Mouse (Mus musculus) limb, embryonic 15.5 days (tissue): Measurements from ENCODE around the gene Trim47. TPM values are rescaled to one million over a fixed set of nuclear protein-coding genes. Genes with fewer than 3 reads are reported as not detected.

Experiments
- ATAC-seq: fragments of 200-750 bp; cut with Nextera tagmentation; 2 replicates; pipeline ENCODE4 v1.8.0; 2017; ENCODE audit warnings: low read depth, moderate TSS enrichment; ENCODE audit not compliant: insufficient number of reproducible peaks, low FRiP score, low TSS enrichment
- H3K27ac ChIP-seq: fragments of 300-500 bp; sonication (generic); 2 replicates; pipeline ENCODE4 v1.5.1; 2015; ENCODE audit warnings: moderate library complexity, mild to moderate bottlenecking, inconsistent platforms
- H3K27me3 ChIP-seq: fragments of 300-500 bp; sonication (generic); 2 replicates; pipeline ENCODE4 v1.6.1; 2015; ENCODE audit warnings: inconsistent platforms
- H3K36me3 ChIP-seq: fragments of 300-500 bp; sonication (generic); 2 replicates; pipeline ENCODE4 v1.6.1; 2015; ENCODE audit warnings: inconsistent platforms
- H3K4me1 ChIP-seq: fragments of 300-500 bp; sonication (generic); 2 replicates; pipeline ENCODE4 v1.6.1; 2015; ENCODE audit warnings: inconsistent platforms
- H3K4me2 ChIP-seq: fragments of 300-500 bp; sonication (generic); 2 replicates; pipeline ENCODE4 v1.6.1; 2015; ENCODE audit warnings: mild to moderate bottlenecking, inconsistent platforms
- H3K4me3 ChIP-seq: fragments of 300-500 bp; sonication (generic); 2 replicates; pipeline ENCODE4 v1.5.1; 2015; ENCODE audit warnings: mild to moderate bottlenecking, inconsistent platforms
- H3K9ac ChIP-seq: fragments of 300-500 bp; sonication (generic); 2 replicates; pipeline ENCODE4 v1.6.1; 2015; ENCODE audit warnings: inconsistent platforms
- H3K9me3 ChIP-seq: fragments of 300-500 bp; sonication (generic); 2 replicates; pipeline ENCODE4 v1.6.1; 2016; ENCODE audit warnings: inconsistent platforms
- WGBS: fragments of 180-500 bp; shearing (Covaris S2); methylation state at CpG from one replicate; pipeline ENCODE4 v1.1.7; 2015; 5-methylcytosine and 5-hydroxymethylcytosine counted together
- polyA plus RNA-seq: library from polyadenylated mRNA; unstranded; fragments of >200 nt; fragmentation: Nextera tagmentation; extraction: Ambion mirVana; gene quantifications from 2 replicates; pipeline ENCODE4 v1.2.1, GENCODE M21; 2015

Gene Trim47
- polyA plus RNA-seq, 1 experiment from 2014 or later = 31.2 TPM

- Histone ChIP-seq H3K9me3 (no peaks in the 10 kb centered on the region), H3K4me2 (0 out of 2 replicates have a peak overlapping the region, but pooled peaks have one; percentile 7), H3K27me3 (peaks cover 34% of the 10 kb centered on the region), H3K4me3 (no peak overlapping the region), H3K4me1 (peaks cover 80% of the 10 kb centered on the region), H3K36me3 (peaks cover 5% of the 10 kb centered on the region; the same call in 1 of the 2 replicates), H3K27ac (peak overlapping the region; percentile 86), H3K9ac (no peak overlapping the region)
- 34% methylated on average over 14 of the region's 14 CpGs for WGBS
- ATAC-seq = peak; percentile 53
Measured at GRCm38 (mm10) chr11:116104006-116104646, 22.9 kb downstream of the Trim47 start.

DNA sequence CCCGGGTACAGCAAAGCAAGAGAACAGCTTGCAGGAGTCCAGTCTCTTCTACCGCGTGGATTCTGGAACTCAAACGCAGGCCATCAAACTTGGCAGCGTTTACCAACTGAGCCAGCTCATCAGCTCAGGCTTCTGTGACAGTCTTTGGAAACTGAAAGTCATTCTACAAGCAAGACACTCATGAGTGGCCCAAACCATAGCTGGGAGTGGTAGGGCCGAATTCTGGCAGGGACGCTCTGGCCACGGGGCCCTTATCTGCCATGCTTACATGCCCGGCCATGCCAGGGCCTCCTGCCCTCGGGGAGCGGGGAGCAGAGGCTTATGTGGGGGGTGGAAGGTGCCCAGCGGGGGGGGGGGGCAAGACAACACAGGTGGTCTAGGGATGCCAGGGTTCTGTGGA is 23.4 kb downstream of the Trim47 start:
- Histone ChIP-seq H3K36me3 (peaks cover 5% of the 10 kb centered on the region; the same call in 1 of the 2 replicates), H3K4me2 (0 out of 2 replicates have a peak overlapping the region, but pooled peaks have one; percentile 7), H3K27ac (peak overlapping the region; percentile 86), H3K9me3 (no peaks in the 10 kb centered on the region), H3K27me3 (peaks cover 30% of the 10 kb centered on the region), H3K9ac (no peak overlapping the region), H3K4me1 (peaks cover 77% of the 10 kb centered on the region), H3K4me3 (no peak overlapping the region)
- WGBS = 67% methylated on average over 12 of the region's 12 CpGs
- no peak for ATAC-seq

- 39% methylated on average over 3 of the region's 4 CpGs for WGBS
- Histone ChIP-seq H3K9me3 (no peaks in the 10 kb centered on the region), H3K4me3 (no peak overlapping the region), H3K4me2 (no peak overlapping the region), H3K36me3 (peaks cover 5% of the 10 kb centered on the region; the same call in 1 of the 2 replicates), H3K27me3 (peaks cover 19% of the 10 kb centered on the region), H3K4me1 (peaks cover 67% of the 10 kb centered on the region), H3K27ac (peak overlapping the region; percentile 86), H3K9ac (no peak overlapping the region)
- ATAC-seq = no peak
Measured at GRCm38 (mm10) chr11:116102472-116102871, 24.5 kb downstream of the Trim47 start.

GRCm38 (mm10) chr11:116101931-116102381 is 25.1 kb downstream of the Trim47 start:
- Histone ChIP-seq H3K36me3 (peaks cover 5% of the 10 kb centered on the region; the same call in 1 of the 2 replicates), H3K4me1 (peaks cover 62% of the 10 kb centered on the region), H3K27ac (peak overlapping the region; percentile 86), H3K4me3 (no peak overlapping the region), H3K27me3 (peaks cover 14% of the 10 kb centered on the region), H3K9ac (no peak overlapping the region), H3K9me3 (no peaks in the 10 kb centered on the region), H3K4me2 (0 out of 2 replicates have a peak overlapping the region, but pooled peaks have one; percentile 2)
- ATAC-seq = peak; percentile 31; the same call in 1 of the 2 replicates
- 19% methylated on average over 11 of the region's 11 CpGs for WGBS

DNA sequence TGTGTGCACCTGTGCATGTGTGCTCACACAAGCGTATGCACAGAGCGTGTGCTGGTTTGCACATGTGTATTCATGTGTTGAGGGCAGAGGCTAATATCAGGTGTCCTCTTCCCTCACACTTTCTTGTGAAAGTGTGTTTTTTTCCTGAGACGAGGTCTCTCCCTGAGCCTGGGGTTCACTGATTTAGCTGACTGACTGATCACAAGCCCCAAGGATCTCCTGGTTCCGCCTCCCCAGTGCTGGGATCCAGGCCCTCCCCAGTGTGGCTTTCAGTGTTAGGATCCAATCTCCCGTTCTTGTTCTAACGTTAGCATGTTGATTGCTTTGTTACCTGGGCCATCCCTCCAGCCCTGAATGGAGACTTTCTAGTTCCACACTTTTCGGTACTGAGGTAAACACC is 26.2 kb downstream of the Trim47 start:
- H3K4me3 ChIP-seq = no peak overlapping the region
- ATAC-seq = no peak
- H3K9ac ChIP-seq = no peak overlapping the region
- 73% methylated on average over 7 of the region's 7 CpGs for WGBS
- H3K27ac ChIP-seq = peak overlapping the region; percentile 86
- peaks cover 51% of the 10 kb centered on the region for H3K4me1 ChIP-seq
- peaks cover 5% of the 10 kb centered on the region; the same call in 1 of the 2 replicates for H3K36me3 ChIP-seq
- 0 out of 2 replicates have a peak, but pooled peaks cover 5% of the 10 kb centered on the region for H3K27me3 ChIP-seq
- H3K4me2 ChIP-seq = no peak overlapping the region
- H3K9me3 ChIP-seq = no peaks in the 10 kb centered on the region

GRCm38 (mm10) chr11:116100385-116100784 is 26.6 kb downstream of the Trim47 start:
- Histone ChIP-seq H3K4me3 (no peak overlapping the region), H3K9me3 (no peaks in the 10 kb centered on the region), H3K9ac (no peak overlapping the region), H3K4me2 (no peak overlapping the region), H3K27me3 (0 out of 2 replicates have a peak, but pooled peaks cover under 1% of the 10 kb centered on the region), H3K4me1 (peaks cover 46% of the 10 kb centered on the region), H3K36me3 (0 out of 2 replicates have a peak, but pooled peaks cover under 1% of the 10 kb centered on the region), H3K27ac (peak overlapping the region; percentile 86)
- peak; percentile 5; the same call in 1 of the 2 replicates for ATAC-seq
- whole genome bisulfite sequencing = 71% methylated on average over 6 of the region's 6 CpGs

DNA sequence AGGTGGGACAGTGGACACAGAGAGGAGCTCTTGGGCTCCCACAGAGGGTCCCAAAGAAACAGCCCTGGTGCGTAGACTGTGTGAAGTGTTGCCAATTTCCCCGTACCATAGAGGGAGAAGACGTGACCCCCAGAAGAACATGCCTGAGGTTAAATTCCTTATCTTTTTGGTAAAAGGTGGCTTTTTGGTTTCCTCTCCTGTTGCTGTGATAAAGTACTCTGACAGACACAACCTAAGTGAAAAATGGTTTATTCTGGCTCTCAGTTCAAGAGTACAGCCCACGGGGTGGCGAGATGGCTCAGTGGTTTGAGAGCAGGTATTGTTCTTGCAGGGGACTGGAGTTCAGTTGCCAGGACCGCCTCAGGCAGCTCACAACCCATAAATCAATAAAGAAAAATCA is 27.5 kb downstream of the Trim47 start:
- WGBS = 85% methylated on average over 6 of the region's 6 CpGs
- Histone ChIP-seq H3K4me3 (no peak overlapping the region), H3K9me3 (no peaks in the 10 kb centered on the region), H3K9ac (no peak overlapping the region), H3K36me3 (no peaks in the 10 kb centered on the region), H3K4me2 (no peak overlapping the region), H3K4me1 (peaks cover 44% of the 10 kb centered on the region), H3K27ac (peak overlapping the region; percentile 61; the same call in 1 of the 2 replicates), H3K27me3 (no peaks in the 10 kb centered on the region)
- no peak for ATAC-seq

GRCm38 (mm10) chr11:116098711-116099460 is 28.1 kb downstream of the Trim47 start:
- no peak overlapping the region for H3K9ac ChIP-seq
- no peaks in the 10 kb centered on the region for H3K36me3 ChIP-seq
- WGBS = 68% methylated on average over 14 of the region's 14 CpGs
- peaks cover 38% of the 10 kb centered on the region for H3K4me1 ChIP-seq
- H3K4me3 ChIP-seq = no peak overlapping the region
- no peaks in the 10 kb centered on the region for H3K27me3 ChIP-seq
- no peaks in the 10 kb centered on the region for H3K9me3 ChIP-seq
- no peak for ATAC-seq
- peak overlapping the region; percentile 61; the same call in 1 of the 2 replicates for H3K27ac ChIP-seq
- H3K4me2 ChIP-seq = no peak overlapping the region

GRCm38 (mm10) chr11:116096213-116097108 is 30.5 kb downstream of the Trim47 start:
- no peaks in the 10 kb centered on the region for H3K9me3 ChIP-seq
- no peak overlapping the region for H3K27ac ChIP-seq
- H3K36me3 ChIP-seq = no peaks in the 10 kb centered on the region
- H3K4me3 ChIP-seq = no peak overlapping the region
- ATAC-seq = no peak
- WGBS = 92% methylated on average over 5 of the region's 5 CpGs
- no peaks in the 10 kb centered on the region for H3K27me3 ChIP-seq
- no peak overlapping the region for H3K9ac ChIP-seq
- no peak overlapping the region for H3K4me2 ChIP-seq
- H3K4me1 ChIP-seq = peaks cover 16% of the 10 kb centered on the region

DNA sequence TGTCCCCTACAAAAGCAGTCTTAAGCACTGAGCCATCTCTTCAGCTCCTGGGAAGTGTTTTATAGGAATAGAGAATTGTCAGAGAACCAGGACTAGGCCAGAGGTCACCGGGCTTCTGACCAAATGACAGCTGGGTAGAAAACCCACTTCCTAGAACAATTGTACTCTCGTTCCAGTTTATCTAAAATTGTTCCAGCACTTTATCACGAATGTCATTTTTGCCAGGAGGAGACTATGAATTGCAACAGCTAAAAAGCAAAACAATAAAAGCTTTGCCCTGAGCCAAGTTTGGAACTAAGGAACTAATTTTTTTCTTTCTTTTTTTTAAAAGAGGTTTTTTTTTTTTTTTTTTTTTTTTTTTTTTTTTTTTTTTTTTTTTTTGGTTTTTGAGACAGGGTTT is 31.4 kb downstream of the Trim47 start:
- H3K9ac ChIP-seq = no peak overlapping the region
- H3K4me3 ChIP-seq = no peak overlapping the region
- ATAC-seq = no peak
- H3K36me3 ChIP-seq = no peaks in the 10 kb centered on the region
- H3K27me3 ChIP-seq = no peaks in the 10 kb centered on the region
- peaks cover 12% of the 10 kb centered on the region for H3K4me1 ChIP-seq
- no peak overlapping the region for H3K27ac ChIP-seq
- no peaks in the 10 kb centered on the region for H3K9me3 ChIP-seq
- H3K4me2 ChIP-seq = no peak overlapping the region
- WGBS = 71% methylated on average over 3 of the region's 3 CpGs
